Comparison of ENCODE assay signal across 8 mouse cellular contexts in the genomic region with DNA sequence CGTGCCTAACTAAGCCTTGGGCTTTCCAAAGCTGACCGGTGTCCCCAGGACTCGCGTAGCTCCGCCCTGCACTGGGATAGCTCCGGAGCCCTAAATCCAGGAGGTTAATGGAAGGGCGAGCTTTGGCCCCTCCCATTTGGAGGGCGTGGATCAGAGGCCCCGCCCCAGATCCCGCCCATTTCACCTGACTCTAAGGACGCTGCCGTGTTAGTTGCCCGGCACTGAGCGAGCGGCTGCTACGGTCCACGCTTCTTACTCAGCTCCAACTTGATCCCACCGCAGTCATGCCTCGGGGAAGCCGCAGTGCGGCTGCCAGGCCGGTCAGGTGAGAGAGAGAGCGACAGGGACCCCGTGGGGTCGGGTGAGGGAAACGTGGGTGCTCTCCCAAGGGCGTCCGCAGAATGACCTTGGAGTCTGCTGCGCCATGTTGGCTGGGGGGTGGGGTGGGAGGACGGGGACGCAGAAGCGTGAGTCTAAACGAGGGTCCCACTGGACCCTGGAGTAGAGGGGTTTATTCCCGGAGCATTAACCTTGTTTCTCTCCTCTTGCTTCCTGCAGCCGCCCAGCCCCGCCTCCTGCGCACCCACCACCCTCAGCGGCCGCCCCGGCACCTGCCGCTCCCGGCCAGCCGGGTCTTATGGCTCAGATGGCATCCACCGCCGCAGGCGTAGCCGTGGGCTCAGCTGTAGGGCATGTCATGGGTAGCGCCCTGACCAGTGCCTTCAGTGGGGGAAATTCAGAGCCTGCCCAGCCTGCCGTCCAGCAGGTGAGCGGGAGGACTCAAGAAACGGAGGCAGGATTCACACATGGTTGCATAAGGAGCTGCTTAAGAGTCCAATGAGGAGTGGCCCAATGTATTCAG. TPM values are rescaled to one million over a fixed set of nuclear protein-coding genes. Genes with fewer than 3 reads are reported as not detected.
DNase-seq lines count a peak whose midpoint lies in the region; ATAC-seq lines count a peak whose summit lies in the region.

A gene (minus strand): TSS at position 817 of the 862 bp plus-strand sequence.

- peaks cover 63% of the 10 kb centered on the region for H3K4me1 ChIP-seq in megakaryocyte, embryonic 14.5 days

- DNase-seq in adrenal gland, adult 2 months, result peak; percentile 91
- DNase-seq in embryo, embryonic 10 days (ENCODE audit: low spot score), result peak; percentile 84
- DNase-seq in gastrocnemius, postnatal 10 days, result peak; percentile 63
- peak; percentile 69 to 72 for DNase-seq in left cerebral cortex, adult 8-10 months (ENCODE audit: low spot score in 2 of 2)
- DNase-seq in right cerebral cortex, postnatal 14 days, result peak; percentile 63
- DNase-seq in yolk sac, embryonic 10.5 days (ENCODE audit: low spot score), result peak; percentile 93

- peak; percentile 73 for ATAC-seq in inflammation-experienced regulatory T-cells, adult 6 months

- no peaks in the 10 kb centered on the region for H3K9me3 ChIP-seq in megakaryocyte, embryonic 14.5 days

- peak within 1 kb of the TSS; percentile 90 for H3K4me3 ChIP-seq in megakaryocyte, embryonic 14.5 days (replicated peaks)

- H3K36me3 ChIP-seq in megakaryocyte, embryonic 14.5 days (replicated peaks; ENCODE audit: low read length), result no peaks in the 10 kb centered on the region

- peaks cover 55% of the 10 kb centered on the region for H3K27me3 ChIP-seq in megakaryocyte, embryonic 14.5 days (replicated peaks)

RNA-seq across cellular contexts. Expression of the gene that starts here (rescaled TPM):
- 10 to 100 TPM in 1 of 2 experiments, 1 to 10 TPM in 1; 5.1 to 14.8 TPM for total RNA-seq in adrenal gland, adult 2 months (2021)
- 26.7 and 48.0 TPM in 2 replicates for polyA plus RNA-seq in adrenal gland, adult 2 months (2012; rRNA removed)
- total RNA-seq in gastrocnemius, postnatal 10 days (2021), result 1 to 10 TPM; 5.1 to 7.4 TPM
- polyA plus RNA-seq in inflammation-experienced regulatory T-cells, adult 6 months (2017; shearing (Covaris generic)), result 1 to 10 TPM in 2 of 3 experiments, under 1 TPM in 1; 0.91 to 7.7 (median 4.4) TPM
- 1 to 10 TPM; 1.5 to 3.0 (median 1.7) TPM for total RNA-seq in left cerebral cortex, adult 8-10 months (2022)
- polyA plus RNA-seq in megakaryocyte, embryonic 14.5 days (2012; ENCODE audit: insufficient read depth, low replicate concordance), result 0.19 TPM in 1 of 2 replicates, not detected in the other

Comparison
In these comparisons a context has a peak if more than half of its experiments do, and no peak if none do; other contexts are left out.
1. Peak in every context shown above with its lines: DNase-seq, ATAC-seq and H3K4me3 ChIP-seq.